19 mouse cellular contexts compared by ENCODE assay signal in genomic region chr9:65755673-65756375, GRCm38 (mm10).
DNase-seq lines count a peak whose midpoint lies in the region; ATAC-seq and TF ChIP-seq lines count a peak whose summit lies in the region.
"Had no signal": no experiment of that assay in that cellular context is flagged by ENCODE, and none has a peak within 500 bp of the region (broad histone marks: within the 10 kb centered on the region; RNA-seq: fewer than 3 reads in every experiment).

No protein-coding gene starts in this region.

- H3K36me3 ChIP-seq in forebrain, embryonic 15.5 days: peaks cover 3% of the 10 kb centered on the region; the same call in 1 of the 2 replicates
- no peaks in the 10 kb centered on the region for H3K36me3 ChIP-seq in midbrain, postnatal 0 days (ENCODE audit: insufficient read depth, low read length)
- H3K36me3 ChIP-seq: embryonic facial prominence, embryonic 12.5 days had no signal

- DNase-seq in cerebellum, postnatal 10 days: peak; percentile 29 to 43
- DNase-seq in layer of hippocampus, adult 2 months (ENCODE audit: low spot score in 2 of 2): no peak
- no peak for DNase-seq in layer of hippocampus, adult 9-10 months (ENCODE audit: low spot score)
- DNase-seq in midbrain, postnatal 0 days (ENCODE audit: low spot score): no peak
- DNase-seq in frontal cortex, adult 2 months (ENCODE audit: extremely low spot score in 1 of 2, low spot score in 1 of 2): no peak
- DNase-seq: adrenal gland, postnatal 10 days; cerebellum, adult 2 months; kidney, adult 2 months; kidney, postnatal 14 days; layer of hippocampus, adult 9-11 months; lung, postnatal 14 days; right cerebral cortex, postnatal 14 days had no signal

- H3K27ac ChIP-seq in layer of hippocampus, adult 2 months: peak overlapping the region; percentile 25; the same call in 1 of the 2 replicates
- peak overlapping the region; percentile 70 for H3K27ac ChIP-seq in forebrain, embryonic 15.5 days (replicated peaks)
- H3K27ac ChIP-seq in midbrain, postnatal 0 days (ENCODE audit: low read depth, low read length): peak overlapping the region; percentile 27
- H3K27ac ChIP-seq: embryonic facial prominence, embryonic 12.5 days; limb, embryonic 13.5 days; liver, embryonic 15.5 days had no signal

- H3K4me2 ChIP-seq in forebrain, embryonic 15.5 days (replicated peaks): no peak overlapping the region
- no peak overlapping the region for H3K4me2 ChIP-seq in midbrain, postnatal 0 days (ENCODE audit: low read depth, low read length, poor library complexity, severe bottlenecking)
- H3K4me2 ChIP-seq: embryonic facial prominence, embryonic 12.5 days; limb, embryonic 13.5 days; liver, embryonic 15.5 days had no signal

- H3K4me3 ChIP-seq in layer of hippocampus, adult 2 months: no peak overlapping the region
- no peak overlapping the region for H3K4me3 ChIP-seq in forebrain, embryonic 15.5 days
- no peak overlapping the region for H3K4me3 ChIP-seq in midbrain, postnatal 0 days (ENCODE audit: low read depth, low read length)
- H3K4me3 ChIP-seq: embryonic facial prominence, embryonic 12.5 days; limb, embryonic 13.5 days; liver, embryonic 15.5 days; megakaryocyte, embryonic 14.5 days had no signal

- TF ChIP-seq CTCF in layer of hippocampus, adult 2 months (conservative IDR thresholded peaks at IDR 0.05): no peak
- TF ChIP-seq CTCF in midbrain, postnatal 0 days (IDR thresholded peaks at IDR 0.05): no peak

- WGBS in forebrain, embryonic 15.5 days: 40% methylated on average over 7 of the region's 7 CpGs
- 70% methylated on average over 7 of the region's 7 CpGs for WGBS in midbrain, postnatal 0 days

- H3K9ac ChIP-seq in forebrain, embryonic 15.5 days (replicated peaks): no peak overlapping the region
- no peak overlapping the region for H3K9ac ChIP-seq in midbrain, postnatal 0 days (replicated peaks; ENCODE audit: low read length, poor library complexity, severe bottlenecking)
- H3K9ac ChIP-seq: embryonic facial prominence, embryonic 12.5 days; limb, embryonic 13.5 days; liver, embryonic 15.5 days had no signal

- peaks cover 27% of the 10 kb centered on the region for H3K4me1 ChIP-seq in forebrain, embryonic 15.5 days
- no peaks in the 10 kb centered on the region; the same call in 1 of the 2 replicates for H3K4me1 ChIP-seq in midbrain, postnatal 0 days (ENCODE audit: insufficient read depth, low read length)
- H3K4me1 ChIP-seq: embryonic facial prominence, embryonic 12.5 days had no signal

- ATAC-seq in cerebellum, adult (ENCODE audit: insufficient number of reproducible peaks, low FRiP score, low TSS enrichment): no peak
- peak; percentile 68 for ATAC-seq in forebrain, embryonic 15.5 days (replicated peaks)
- no peak for ATAC-seq in midbrain, postnatal 0 days (ENCODE audit: low FRiP score)
- ATAC-seq in erythroblast, adult 5-6 weeks (replicated peaks; ENCODE audit: low FRiP score, poor library complexity, severe bottlenecking): no peak

- no peaks in the 10 kb centered on the region for H3K27me3 ChIP-seq in forebrain, embryonic 15.5 days
- H3K27me3 ChIP-seq in midbrain, postnatal 0 days (ENCODE audit: insufficient read depth, low read length): no peaks in the 10 kb centered on the region
- H3K27me3 ChIP-seq: embryonic facial prominence, embryonic 12.5 days; limb, embryonic 13.5 days; liver, embryonic 15.5 days had no signal

- no peaks in the 10 kb centered on the region for H3K9me3 ChIP-seq in forebrain, embryonic 15.5 days
- no peaks in the 10 kb centered on the region for H3K9me3 ChIP-seq in midbrain, postnatal 0 days (ENCODE audit: low read length)
- H3K9me3 ChIP-seq: embryonic facial prominence, embryonic 12.5 days; limb, embryonic 13.5 days; liver, embryonic 15.5 days; megakaryocyte, embryonic 14.5 days had no signal

Comparison
In these comparisons a context has a peak if more than half of its experiments do, and no peak if none do; other contexts are left out.
1. DNase-seq: peak in cerebellum, postnatal 10 days (2 of 2); none in layer of hippocampus, adult 2 months (0 of 2), layer of hippocampus, adult 9-10 months (single experiment), midbrain, postnatal 0 days (single experiment) and frontal cortex, adult 2 months (0 of 2).
2. Peak in every context shown above with its lines, with median percentiles within 50 percentile points of each other: H3K27ac ChIP-seq.